Mouse (Mus musculus) adrenal gland, postnatal 36 days (tissue): ENCODE data around the gene Hecw1. TPM values are rescaled to one million over a fixed set of nuclear protein-coding genes. Genes with fewer than 3 reads are reported as not detected.

Source experiments
- DNase-seq, 2 experiments: peaks; one replicate each; pipeline ENCODE4 v3.0.0; 2021; ENCODE audit warnings: mixed read lengths in 1 of 2
- long read RNA-seq, 2 experiments: library from polyadenylated mRNA; stranded (forward); transcript quantifications; one replicate each; pipeline ENCODE4 v2.0.0; 2021; ENCODE audit warnings: borderline sequencing depth in 2 of 2
- total RNA-seq, 2 experiments: library from RNA; stranded (reverse); gene quantifications; 2 replicates each; pipeline ENCODE4 v1.2.3; 2021

Gene Hecw1
- under 1 TPM in 1 of 2 experiments, not detected in 1; 0.03 TPM for total RNA-seq
- long read RNA-seq, experiment 1: 0 reads
- long read RNA-seq, experiment 2: 0 reads

GRCm38 (mm10) chr13:14522906-14523269 lies at the start of gene Hecw1:
Gene Hecw1 (minus strand): TSS chr13:14523228.
- no peak for DNase-seq

GRCm38 (mm10) chr13:14561336-14561735 lies 38.3 kb upstream of the Hecw1 start:
- no peak for DNase-seq

- no peak for DNase-seq
Observed at GRCm38 (mm10) chr13:14552628-14553027, 29.6 kb upstream of the Hecw1 start.

- DNase-seq: no peak
Observed at GRCm38 (mm10) chr13:14542860-14543259, 19.8 kb upstream of the Hecw1 start.

GRCm38 (mm10) chr13:14522128-14522905 lies 711 bp downstream of the Hecw1 start:
- no peak for DNase-seq

GRCm38 (mm10) chr13:14521746-14522127 lies 1.3 kb downstream of the Hecw1 start:
- no peak for DNase-seq

GRCm38 (mm10) chr13:14519605-14520004 lies 3.4 kb downstream of the Hecw1 start:
- DNase-seq: no peak

GRCm38 (mm10) chr13:14517478-14517877 lies 5.5 kb downstream of the Hecw1 start:
- DNase-seq: no peak

- DNase-seq: no peak
Observed at GRCm38 (mm10) chr13:14515106-14515505, 7.9 kb downstream of the Hecw1 start.

- no peak for DNase-seq
Observed at GRCm38 (mm10) chr13:14513934-14514333, 9.1 kb downstream of the Hecw1 start.

- no peak for DNase-seq
Observed at GRCm38 (mm10) chr13:14506765-14507164, 16.3 kb downstream of the Hecw1 start.

GRCm38 (mm10) chr13:14500251-14500650 lies 22.8 kb downstream of the Hecw1 start:
- no peak for DNase-seq

GRCm38 (mm10) chr13:14498780-14499179 lies 24.2 kb downstream of the Hecw1 start:
- no peak for DNase-seq

- DNase-seq: no peak
Observed at GRCm38 (mm10) chr13:14496954-14497353, 26.1 kb downstream of the Hecw1 start.

GRCm38 (mm10) chr13:14487812-14488211 lies 35.2 kb downstream of the Hecw1 start:
- no peak for DNase-seq

GRCm38 (mm10) chr13:14471121-14471520 lies 51.9 kb downstream of the Hecw1 start:
- no peak for DNase-seq

GRCm38 (mm10) chr13:14467517-14467916 lies 55.5 kb downstream of the Hecw1 start:
- DNase-seq: no peak

GRCm38 (mm10) chr13:14461036-14461435 lies 62.0 kb downstream of the Hecw1 start:
- DNase-seq: no peak

- DNase-seq: no peak
Observed at GRCm38 (mm10) chr13:14457043-14457442, 66.0 kb downstream of the Hecw1 start.

- no peak for DNase-seq
Observed at GRCm38 (mm10) chr13:14439540-14439939, 83.5 kb downstream of the Hecw1 start.

GRCm38 (mm10) chr13:14428845-14429553 lies 94.0 kb downstream of the Hecw1 start:
- DNase-seq: no peak

- DNase-seq: no peak
Observed at GRCm38 (mm10) chr13:14424836-14425235, 98.2 kb downstream of the Hecw1 start.

GRCm38 (mm10) chr13:14413405-14413804 lies 109.6 kb downstream of the Hecw1 start:
- DNase-seq: no peak

GRCm38 (mm10) chr13:14374470-14374869 lies 148.6 kb downstream of the Hecw1 start:
- no peak for DNase-seq
